Mouse (Mus musculus): Measurements from ENCODE around the gene Nrarp. TPM values are rescaled to one million over a fixed set of nuclear protein-coding genes. Genes with fewer than 3 reads are reported as not detected.
A peak's percentile ranks its signal among the peaks of the same experiment; 100 is the strongest.

Gene Nrarp
- polyA plus RNA-seq, 1 experiment from 2014 or later = 8.8 TPM

GRCm38 (mm10) chr2:25184496-25184895, 3.9 kb downstream of the Nrarp start:
- Histone ChIP-seq H3K4me2 (ENCODE audit: low read depth, severe bottlenecking) (no peak overlapping the region), H3K27ac (replicated peaks; ENCODE audit: low read depth, low read length) (no peak overlapping the region), H3K9ac (ENCODE audit: low read length) (no peak overlapping the region), H3K9me3 (ENCODE audit: control insufficient read depth, low read length) (no peaks in the 10 kb centered on the region), H3K27me3 (ENCODE audit: control insufficient read depth, insufficient read depth, low read length) (peaks cover 31% of the 10 kb centered on the region), H3K36me3 (ENCODE audit: control insufficient read depth, insufficient read depth, low read length) (no peaks in the 10 kb centered on the region), H3K4me1 (ENCODE audit: control insufficient read depth, insufficient read depth, low read length) (peaks cover 20% of the 10 kb centered on the region), H3K4me3 (ENCODE audit: low read depth, low read length) (no peak overlapping the region)
- WGBS = 93% methylated on average over 7 of the region's 7 CpGs
- DNase-seq (ENCODE audit: low spot score) (no peak), ATAC-seq (ENCODE audit: insufficient number of reproducible peaks, low FRiP score, low TSS enrichment, low read depth) (no peak)

GRCm38 (mm10) chr2:25185625-25186574, 5.3 kb downstream of the Nrarp start:
- Histone ChIP-seq H3K27ac (replicated peaks; ENCODE audit: low read depth, low read length) (peak overlapping the region; percentile 42; the same call in 1 of the 2 replicates), H3K4me2 (ENCODE audit: low read depth, severe bottlenecking) (peak overlapping the region; percentile 92), H3K4me3 (ENCODE audit: low read depth, low read length) (peak overlapping the region; percentile 38), H3K9ac (ENCODE audit: low read length) (peak overlapping the region; percentile 61), H3K36me3 (ENCODE audit: control insufficient read depth, insufficient read depth, low read length) (no peaks in the 10 kb centered on the region), H3K27me3 (ENCODE audit: control insufficient read depth, insufficient read depth, low read length) (peaks cover 23% of the 10 kb centered on the region), H3K4me1 (ENCODE audit: control insufficient read depth, insufficient read depth, low read length) (peaks cover 13% of the 10 kb centered on the region; the same call in 1 of the 2 replicates), H3K9me3 (ENCODE audit: control insufficient read depth, low read length) (no peaks in the 10 kb centered on the region)
- peak; percentile 83 for DNase-seq (ENCODE audit: low spot score)
- under 1% methylated on average over 64 of the region's 64 CpGs for WGBS
- ATAC-seq (ENCODE audit: insufficient number of reproducible peaks, low FRiP score, low TSS enrichment, low read depth) = peak; percentile 69

GRCm38 (mm10) chr2:25186575-25186930, 6.0 kb downstream of the Nrarp start:
- peaks cover 10% of the 10 kb centered on the region; the same call in 1 of the 2 replicates for H3K4me1 ChIP-seq (ENCODE audit: control insufficient read depth, insufficient read depth, low read length)
- peak overlapping the region; percentile 38 for H3K4me3 ChIP-seq (ENCODE audit: low read depth, low read length)
- H3K4me2 ChIP-seq (ENCODE audit: low read depth, severe bottlenecking) = no peak overlapping the region
- no peaks in the 10 kb centered on the region for H3K9me3 ChIP-seq (ENCODE audit: control insufficient read depth, low read length)
- WGBS = 35% methylated on average over 5 of the region's 5 CpGs
- no peak for DNase-seq (ENCODE audit: low spot score)
- H3K27ac ChIP-seq (replicated peaks; ENCODE audit: low read depth, low read length) = no peak overlapping the region
- no peak overlapping the region for H3K9ac ChIP-seq (ENCODE audit: low read length)
- peaks cover 16% of the 10 kb centered on the region for H3K27me3 ChIP-seq (ENCODE audit: control insufficient read depth, insufficient read depth, low read length)
- H3K36me3 ChIP-seq (ENCODE audit: control insufficient read depth, insufficient read depth, low read length) = no peaks in the 10 kb centered on the region
- ATAC-seq (ENCODE audit: insufficient number of reproducible peaks, low FRiP score, low TSS enrichment, low read depth) = no peak

GRCm38 (mm10) chr2:25187841-25188240, 7.3 kb downstream of the Nrarp start:
- ATAC-seq (ENCODE audit: insufficient number of reproducible peaks, low FRiP score, low TSS enrichment, low read depth) = no peak
- Histone ChIP-seq H3K36me3 (ENCODE audit: control insufficient read depth, insufficient read depth, low read length) (no peaks in the 10 kb centered on the region), H3K4me2 (ENCODE audit: low read depth, severe bottlenecking) (no peak overlapping the region), H3K4me3 (ENCODE audit: low read depth, low read length) (no peak overlapping the region), H3K9me3 (ENCODE audit: control insufficient read depth, low read length) (no peaks in the 10 kb centered on the region), H3K4me1 (ENCODE audit: control insufficient read depth, insufficient read depth, low read length) (peaks cover 6% of the 10 kb centered on the region; the same call in 1 of the 2 replicates), H3K9ac (ENCODE audit: low read length) (no peak overlapping the region), H3K27me3 (ENCODE audit: control insufficient read depth, insufficient read depth, low read length) (peaks cover 10% of the 10 kb centered on the region; the same call in 1 of the 2 replicates), H3K27ac (replicated peaks; ENCODE audit: low read depth, low read length) (no peak overlapping the region)
- DNase-seq (ENCODE audit: low spot score) = no peak
- 86% methylated on average over 6 of the region's 6 CpGs for WGBS

GRCm38 (mm10) chr2:25193330-25193770, 12.8 kb downstream of the Nrarp start:
- ATAC-seq (ENCODE audit: insufficient number of reproducible peaks, low FRiP score, low TSS enrichment, low read depth) (0 out of 2 replicates have a peak, but pooled peaks have one; percentile 65), DNase-seq (ENCODE audit: low spot score) (peak; percentile 90)
- 2% methylated on average over 6 of the region's 6 CpGs for WGBS
- H3K27ac ChIP-seq (replicated peaks; ENCODE audit: low read depth, low read length) = no peak overlapping the region
- H3K27me3 ChIP-seq (ENCODE audit: control insufficient read depth, insufficient read depth, low read length) = peaks cover 22% of the 10 kb centered on the region
- H3K4me3 ChIP-seq (ENCODE audit: low read depth, low read length) = no peak overlapping the region
- H3K4me1 ChIP-seq (ENCODE audit: control insufficient read depth, insufficient read depth, low read length) = peaks cover 8% of the 10 kb centered on the region; the same call in 1 of the 2 replicates
- no peak overlapping the region for H3K9ac ChIP-seq (ENCODE audit: low read length)
- H3K9me3 ChIP-seq (ENCODE audit: control insufficient read depth, low read length) = no peaks in the 10 kb centered on the region
- no peaks in the 10 kb centered on the region for H3K36me3 ChIP-seq (ENCODE audit: control insufficient read depth, insufficient read depth, low read length)
- H3K4me2 ChIP-seq (ENCODE audit: low read depth, severe bottlenecking) = no peak overlapping the region

GRCm38 (mm10) chr2:25194006-25194405, 13.4 kb downstream of the Nrarp start:
- Histone ChIP-seq H3K4me1 (ENCODE audit: control insufficient read depth, insufficient read depth, low read length) (peaks cover 8% of the 10 kb centered on the region; the same call in 1 of the 2 replicates), H3K4me3 (ENCODE audit: low read depth, low read length) (no peak overlapping the region), H3K27ac (replicated peaks; ENCODE audit: low read depth, low read length) (no peak overlapping the region), H3K9ac (ENCODE audit: low read length) (no peak overlapping the region), H3K27me3 (ENCODE audit: control insufficient read depth, insufficient read depth, low read length) (peaks cover 22% of the 10 kb centered on the region), H3K36me3 (ENCODE audit: control insufficient read depth, insufficient read depth, low read length) (no peaks in the 10 kb centered on the region), H3K9me3 (ENCODE audit: control insufficient read depth, low read length) (no peaks in the 10 kb centered on the region), H3K4me2 (ENCODE audit: low read depth, severe bottlenecking) (no peak overlapping the region)
- DNase-seq (ENCODE audit: low spot score) = no peak
- 77% methylated on average over 5 of the region's 5 CpGs for WGBS
- no peak for ATAC-seq (ENCODE audit: insufficient number of reproducible peaks, low FRiP score, low TSS enrichment, low read depth)

- peaks cover 8% of the 10 kb centered on the region; the same call in 1 of the 2 replicates for H3K4me1 ChIP-seq (ENCODE audit: control insufficient read depth, insufficient read depth, low read length)
- H3K36me3 ChIP-seq (ENCODE audit: control insufficient read depth, insufficient read depth, low read length) = peaks cover 1% of the 10 kb centered on the region
- H3K4me3 ChIP-seq (ENCODE audit: low read depth, low read length) = no peak overlapping the region
- H3K27ac ChIP-seq (replicated peaks; ENCODE audit: low read depth, low read length) = no peak overlapping the region
- no peak for ATAC-seq (ENCODE audit: insufficient number of reproducible peaks, low FRiP score, low TSS enrichment, low read depth)
- no peak overlapping the region for H3K4me2 ChIP-seq (ENCODE audit: low read depth, severe bottlenecking)
- no peak for DNase-seq (ENCODE audit: low spot score)
- H3K9ac ChIP-seq (ENCODE audit: low read length) = no peak overlapping the region
- H3K9me3 ChIP-seq (ENCODE audit: control insufficient read depth, low read length) = no peaks in the 10 kb centered on the region
- H3K27me3 ChIP-seq (ENCODE audit: control insufficient read depth, insufficient read depth, low read length) = peaks cover 22% of the 10 kb centered on the region
- 86% methylated on average over 17 of the region's 17 CpGs for WGBS
Observed at GRCm38 (mm10) chr2:25194486-25195171, 14.1 kb downstream of the Nrarp start.
